Mouse (Mus musculus): Measurements from ENCODE around the gene Gsto2. TPM values are rescaled to one million over a fixed set of nuclear protein-coding genes. Genes with fewer than 3 reads are reported as not detected.

Gene Gsto2
- polyA plus RNA-seq, 1 experiment = 5.7 TPM

GRCm38 (mm10) chr19:47918455-47919101 lies 53.2 kb downstream of the Gsto2 start:
- no peaks in the 10 kb centered on the region for H3K27me3 ChIP-seq (ENCODE audit: control insufficient read depth, insufficient read depth, insufficient read length)
- TF ChIP-seq POLR2A (IDR thresholded peaks at IDR 0.05; ENCODE audit: insufficient read length, low read depth) = no peak
- TF ChIP-seq REST (IDR thresholded peaks at IDR 0.05; ENCODE audit: insufficient read depth, insufficient read length) = no peak
- no peak for TF ChIP-seq MYOD1 (IDR thresholded peaks at IDR 0.05; ENCODE audit: control insufficient read depth in 1 of 3, insufficient read length in 2 of 3, low read depth in 2 of 3)
- no peak for TF ChIP-seq TCF12 (IDR thresholded peaks at IDR 0.05; ENCODE audit: insufficient read depth, poor library complexity, severe bottlenecking)
- no peak for TF ChIP-seq MYOG (IDR thresholded peaks at IDR 0.05; ENCODE audit: control insufficient read depth in 1 of 3, insufficient read depth in 1 of 3, insufficient read length in 2 of 3, low read depth in 2 of 3)
- no peak for TF ChIP-seq POLR2AphosphoS2 (IDR thresholded peaks at IDR 0.05; ENCODE audit: insufficient read length, low read depth)
- TF ChIP-seq TCF3 (IDR thresholded peaks at IDR 0.05; ENCODE audit: insufficient read length, low read depth) = no peak
- no peak for TF ChIP-seq SRF (IDR thresholded peaks at IDR 0.05; ENCODE audit: control insufficient read depth, insufficient read length, low read depth)
- TF ChIP-seq MAX (IDR thresholded peaks at IDR 0.05; ENCODE audit: low read depth) = no peak
- no peak for TF ChIP-seq E2F4 (IDR thresholded peaks at IDR 0.05; ENCODE audit: insufficient read depth)
- TF ChIP-seq USF1 (IDR thresholded peaks at IDR 0.05; ENCODE audit: low read depth) = no peak
- TF ChIP-seq CEBPB (IDR thresholded peaks at IDR 0.05; ENCODE audit: insufficient read depth, poor library complexity, severe bottlenecking) = no peak

GRCm38 (mm10) chr19:47919126-47919965 lies 54.0 kb downstream of the Gsto2 start, which contains the start of the genes Cfap43 and Itprip:
TSS of gene Cfap43 (minus strand) at chr19:47919287.
TSS of gene Itprip (minus strand) at chr19:47919299.
- no peaks in the 10 kb centered on the region for H3K27me3 ChIP-seq (ENCODE audit: control insufficient read depth, insufficient read depth, insufficient read length)
- peaks cover 48% of the 10 kb centered on the region for H3K79me2 ChIP-seq (ENCODE audit: control insufficient read depth, insufficient read depth)
- H3K36me3 ChIP-seq (ENCODE audit: control insufficient read depth, insufficient read depth) = no peaks in the 10 kb centered on the region
- peak within 1 kb of the TSS; percentile 96 for H3K4me3 ChIP-seq
- peak within 1 kb of the TSS; percentile 18 for H3ac ChIP-seq (ENCODE audit: control insufficient read depth, insufficient read length)
- peak in 1 of 3 experiments; percentile 15 for TF ChIP-seq MYOG (IDR thresholded peaks at IDR 0.05; ENCODE audit: control insufficient read depth in 1 of 3, insufficient read depth in 1 of 3, insufficient read length in 2 of 3, low read depth in 2 of 3)
- TF ChIP-seq POLR2A (IDR thresholded peaks at IDR 0.05; ENCODE audit: insufficient read length, low read depth) = peak; percentile 56
- TF ChIP-seq REST (IDR thresholded peaks at IDR 0.05; ENCODE audit: insufficient read depth, insufficient read length) = no peak
- TF ChIP-seq E2F4 (IDR thresholded peaks at IDR 0.05; ENCODE audit: insufficient read depth) = peak; percentile 77
- TF ChIP-seq SRF (IDR thresholded peaks at IDR 0.05; ENCODE audit: control insufficient read depth, insufficient read length, low read depth) = peak; percentile 68
- peak within 1 kb of the TSS; percentile 86 for H3K4me2 ChIP-seq (ENCODE audit: low read depth)

More at GRCm38 (mm10) chr19:47918455-47919101, 53.2 kb downstream of the Gsto2 start:
- Histone ChIP-seq H3ac (ENCODE audit: control insufficient read depth, insufficient read length) (peak overlapping the region; percentile 18), H3K4me2 (ENCODE audit: low read depth) (peak overlapping the region; percentile 86), H3K79me2 (ENCODE audit: control insufficient read depth, insufficient read depth) (peaks cover 55% of the 10 kb centered on the region), H3K4me3 (peak overlapping the region; percentile 96), H3K36me3 (ENCODE audit: control insufficient read depth, insufficient read depth) (no peaks in the 10 kb centered on the region)

GRCm38 (mm10) chr19:47919966-47920375 lies 54.6 kb downstream of the Gsto2 start:
- Histone ChIP-seq H3K4me2 (ENCODE audit: low read depth) (peak overlapping the region; percentile 86), H3K36me3 (ENCODE audit: control insufficient read depth, insufficient read depth) (no peaks in the 10 kb centered on the region), H3K4me3 (peak overlapping the region; percentile 96), H3ac (ENCODE audit: control insufficient read depth, insufficient read length) (peak overlapping the region; percentile 18), H3K27me3 (ENCODE audit: control insufficient read depth, insufficient read depth, insufficient read length) (no peaks in the 10 kb centered on the region), H3K79me2 (ENCODE audit: control insufficient read depth, insufficient read depth) (peaks cover 41% of the 10 kb centered on the region)
- TF ChIP-seq TCF3 (IDR thresholded peaks at IDR 0.05; ENCODE audit: insufficient read length, low read depth) = no peak
- no peak for TF ChIP-seq POLR2AphosphoS2 (IDR thresholded peaks at IDR 0.05; ENCODE audit: insufficient read length, low read depth)
- no peak for TF ChIP-seq TCF12 (IDR thresholded peaks at IDR 0.05; ENCODE audit: insufficient read depth, poor library complexity, severe bottlenecking)
- no peak for TF ChIP-seq E2F4 (IDR thresholded peaks at IDR 0.05; ENCODE audit: insufficient read depth)
- TF ChIP-seq REST (IDR thresholded peaks at IDR 0.05; ENCODE audit: insufficient read depth, insufficient read length) = no peak
- TF ChIP-seq CEBPB (IDR thresholded peaks at IDR 0.05; ENCODE audit: insufficient read depth, poor library complexity, severe bottlenecking) = no peak
- TF ChIP-seq SRF (IDR thresholded peaks at IDR 0.05; ENCODE audit: control insufficient read depth, insufficient read length, low read depth) = no peak
- TF ChIP-seq MYOD1 (IDR thresholded peaks at IDR 0.05; ENCODE audit: control insufficient read depth in 1 of 3, insufficient read length in 2 of 3, low read depth in 2 of 3) = no peak
- TF ChIP-seq POLR2A (IDR thresholded peaks at IDR 0.05; ENCODE audit: insufficient read length, low read depth) = no peak
- TF ChIP-seq MAX (IDR thresholded peaks at IDR 0.05; ENCODE audit: low read depth) = no peak

GRCm38 (mm10) chr19:47925819-47926218 lies 60.5 kb downstream of the Gsto2 start:
- H3K79me2 ChIP-seq (ENCODE audit: control insufficient read depth, insufficient read depth) = no peaks in the 10 kb centered on the region
- H3K4me2 ChIP-seq (ENCODE audit: low read depth) = no peak overlapping the region
- no peaks in the 10 kb centered on the region for H3K36me3 ChIP-seq (ENCODE audit: control insufficient read depth, insufficient read depth)
- H3K4me3 ChIP-seq = no peak overlapping the region
- H3ac ChIP-seq (ENCODE audit: control insufficient read depth, insufficient read length) = no peak overlapping the region
- TF ChIP-seq MAX (IDR thresholded peaks at IDR 0.05; ENCODE audit: low read depth) (no peak), TCF3 (IDR thresholded peaks at IDR 0.05; ENCODE audit: insufficient read length, low read depth) (no peak), MYOD1 (IDR thresholded peaks at IDR 0.05; ENCODE audit: control insufficient read depth in 1 of 3, insufficient read length in 2 of 3, low read depth in 2 of 3) (no peak), SRF (IDR thresholded peaks at IDR 0.05; ENCODE audit: control insufficient read depth, insufficient read length, low read depth) (no peak), POLR2A (IDR thresholded peaks at IDR 0.05; ENCODE audit: insufficient read length, low read depth) (no peak), POLR2AphosphoS2 (IDR thresholded peaks at IDR 0.05; ENCODE audit: insufficient read length, low read depth) (no peak), TCF12 (IDR thresholded peaks at IDR 0.05; ENCODE audit: insufficient read depth, poor library complexity, severe bottlenecking) (no peak), CEBPB (IDR thresholded peaks at IDR 0.05; ENCODE audit: insufficient read depth, poor library complexity, severe bottlenecking) (no peak), E2F4 (IDR thresholded peaks at IDR 0.05; ENCODE audit: insufficient read depth) (no peak), REST (IDR thresholded peaks at IDR 0.05; ENCODE audit: insufficient read depth, insufficient read length) (no peak), USF1 (IDR thresholded peaks at IDR 0.05; ENCODE audit: low read depth) (no peak), MYOG (IDR thresholded peaks at IDR 0.05; ENCODE audit: control insufficient read depth in 1 of 3, insufficient read depth in 1 of 3, insufficient read length in 2 of 3, low read depth in 2 of 3) (no peak)
- H3K27me3 ChIP-seq (ENCODE audit: control insufficient read depth, insufficient read depth, insufficient read length) = no peaks in the 10 kb centered on the region

Measured in myocyte (in vitro differentiated cells).